Mouse (Mus musculus) G1E (cell line): ENCODE measurements around the gene Pcx.

Experiments used
- CTCF ChIP-seq: IDR thresholded peaks from 2 replicates; pipeline ENCODE4 v1.5.1; 2012; ENCODE audit warnings: low read depth, low read length, inconsistent platforms, mixed read lengths
- GATA1 ChIP-seq: IDR thresholded peaks from 2 replicates; pipeline ENCODE4 v1.6.1; 2012; ENCODE audit warnings: borderline replicate concordance, low read length, inconsistent platforms, mixed read lengths

DNA sequence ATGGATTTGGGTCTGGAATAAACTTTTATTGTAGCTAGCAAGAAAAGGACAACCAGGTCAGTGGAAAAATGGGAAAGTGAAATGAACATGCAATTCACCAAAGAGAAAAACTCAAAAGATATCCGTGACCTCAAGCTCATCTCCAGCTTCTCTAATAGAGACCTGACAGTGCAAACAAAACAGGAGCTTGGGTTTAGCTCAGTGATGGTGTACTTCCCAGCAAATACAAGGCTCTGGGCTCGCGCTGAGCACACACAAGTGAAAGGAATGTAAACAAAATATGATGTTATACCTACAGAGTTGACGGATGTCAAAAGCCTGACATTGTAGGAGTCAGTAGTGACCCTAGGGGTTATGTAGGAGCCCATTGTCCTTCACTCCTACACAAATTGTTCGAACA lies 69.0 kb downstream of the Pcx start:
- no peak for TF ChIP-seq CTCF
- no peak for TF ChIP-seq GATA1
